Mouse (Mus musculus): Measurements from ENCODE around the gene Bnc1.

The Bnc1 gene

GRCm38 (mm10) chr7:81974616-81975015 lies 17.5 kb downstream of the Bnc1 start:
- no peak for DNase-seq (ENCODE audit: low read depth, low spot score)

GRCm38 (mm10) chr7:81973939-81974338 lies 18.2 kb downstream of the Bnc1 start:
- DNase-seq (ENCODE audit: low read depth, low spot score) = no peak

- DNase-seq (ENCODE audit: low read depth, low spot score) = no peak
These were observed 18.8 kb downstream of the Bnc1 start for GRCm38 (mm10) chr7:81973339-81973738.

DNA sequence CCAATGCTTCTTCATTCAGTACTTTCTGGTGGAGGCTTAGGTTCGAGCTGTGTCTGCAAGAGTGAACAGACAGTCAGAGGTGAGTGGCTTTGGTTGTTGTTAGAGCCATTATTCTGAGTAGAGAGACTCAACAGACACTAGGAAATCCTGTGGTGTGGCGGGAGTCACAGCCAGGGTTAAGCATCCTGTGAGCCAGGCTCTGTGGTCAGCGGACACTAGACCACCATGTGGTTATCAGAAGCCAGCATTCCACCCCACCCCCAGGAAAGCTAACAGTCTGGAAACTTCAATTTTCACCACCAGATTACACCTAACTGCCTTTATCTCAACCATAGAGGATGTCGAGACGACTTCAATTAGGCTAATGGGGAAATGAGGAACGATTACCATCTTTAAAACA lies 23.1 kb downstream of the Bnc1 start:
- no peak for DNase-seq (ENCODE audit: low read depth, low spot score)

DNA sequence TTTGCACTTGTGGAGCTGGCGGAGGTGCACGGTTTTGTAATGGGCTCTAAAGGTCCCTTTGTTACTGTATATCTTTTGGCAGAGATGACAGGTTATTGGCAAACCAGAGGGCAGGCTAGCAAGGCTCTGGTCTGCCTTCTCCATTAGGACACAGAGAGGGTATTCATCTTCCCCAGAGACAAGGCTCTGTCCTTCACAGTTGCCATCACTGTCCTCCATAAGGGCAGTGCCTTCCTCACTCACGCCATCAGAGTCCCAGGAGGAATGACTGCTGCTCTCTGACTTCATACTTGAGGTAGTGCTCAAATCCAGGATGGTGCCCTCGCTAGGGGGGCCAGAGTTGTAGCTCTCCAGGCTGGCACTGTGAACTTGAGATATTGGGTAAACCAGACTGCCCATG lies 23.6 kb downstream of the Bnc1 start:
- DNase-seq (ENCODE audit: low read depth, low spot score) = no peak

GRCm38 (mm10) chr7:81966195-81966594 lies 25.9 kb downstream of the Bnc1 start:
- DNase-seq (ENCODE audit: low read depth, low spot score) = no peak

- peak; percentile 36 for DNase-seq (ENCODE audit: low read depth, low spot score)
These were observed 32.4 kb downstream of the Bnc1 start for GRCm38 (mm10) chr7:81959704-81960103.

- peak; percentile 29 for DNase-seq (ENCODE audit: low read depth, low spot score)
These were observed 37.8 kb downstream of the Bnc1 start for GRCm38 (mm10) chr7:81954208-81954846.

DNA sequence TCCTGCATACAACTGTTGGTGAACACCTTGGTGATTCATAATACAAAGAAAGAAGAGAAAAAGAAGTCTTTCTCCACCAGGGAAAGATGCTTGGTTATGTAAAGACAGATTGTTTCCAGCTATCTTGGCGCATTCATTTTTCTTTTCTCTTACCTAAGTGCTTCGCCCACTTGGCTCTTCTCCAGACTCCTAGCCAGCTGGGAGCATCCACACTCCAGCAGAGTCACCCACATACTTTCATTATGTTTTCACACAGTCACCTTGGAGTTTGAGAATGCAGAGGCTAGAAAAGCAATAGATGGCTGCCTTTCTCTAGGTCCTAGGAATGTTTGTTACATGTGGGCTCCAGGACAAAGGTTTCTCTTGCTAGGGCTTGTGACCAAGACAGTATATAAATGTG lies 41.6 kb downstream of the Bnc1 start:
- peak; percentile 73 for DNase-seq (ENCODE audit: low read depth, low spot score)

DNA sequence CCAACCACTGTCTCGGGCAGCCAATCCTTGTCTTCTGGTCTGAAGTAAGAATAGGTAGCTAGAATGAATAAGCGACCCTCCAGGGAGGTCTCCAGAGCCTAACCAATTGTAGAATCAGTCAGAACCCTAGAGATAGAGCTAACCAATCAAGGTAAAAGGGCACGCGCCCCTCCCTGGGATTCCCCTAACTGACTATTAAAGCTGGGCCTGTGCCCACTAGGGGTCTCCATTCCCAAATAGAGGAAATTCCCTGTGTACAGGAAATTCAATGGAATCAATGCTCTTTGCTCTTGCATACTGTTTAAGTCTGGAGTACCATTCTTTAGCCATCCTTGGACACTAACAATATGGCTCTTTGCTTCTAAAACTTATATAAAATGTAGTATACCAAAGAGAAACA lies 46.7 kb downstream of the Bnc1 start:
- DNase-seq (ENCODE audit: low read depth, low spot score) = no peak

GRCm38 (mm10) chr7:81934806-81935205 lies 57.3 kb downstream of the Bnc1 start:
- DNase-seq (ENCODE audit: low read depth, low spot score) = no peak

DNA sequence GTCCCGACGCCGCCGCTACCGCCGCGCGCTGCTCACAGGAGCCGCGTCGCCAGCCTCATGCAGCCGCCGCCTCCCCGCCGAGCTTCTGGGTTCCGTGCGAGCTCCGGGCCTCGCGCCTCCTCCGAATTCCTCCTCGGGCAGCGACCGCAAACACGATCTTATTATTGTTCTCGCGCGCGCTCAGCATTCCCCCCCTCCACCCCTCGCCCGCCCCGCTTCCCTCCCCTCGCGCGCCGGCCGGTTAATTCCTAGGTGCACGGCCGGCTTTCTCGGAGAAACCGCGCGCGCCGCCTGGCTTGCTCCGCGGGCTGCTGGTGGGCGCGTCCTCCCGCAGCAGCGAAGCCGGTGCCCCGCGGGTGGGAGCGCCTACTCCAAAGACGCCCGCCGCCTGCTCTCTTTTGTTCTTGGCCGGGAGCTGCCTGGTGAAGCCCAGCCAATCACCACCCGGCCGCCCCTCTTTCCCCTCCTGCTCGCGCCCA lies 57.8 kb downstream of the Bnc1 start, which contains the start of gene Hdgfl3:
Gene Hdgfl3 (minus strand): TSS at position 207 of the 479 bp plus-strand sequence.
- peak; percentile 71 for DNase-seq (ENCODE audit: low read depth, low spot score)

GRCm38 (mm10) chr7:81933601-81934266 lies 58.4 kb downstream of the Bnc1 start:
- DNase-seq (ENCODE audit: low read depth, low spot score) = no peak

DNA sequence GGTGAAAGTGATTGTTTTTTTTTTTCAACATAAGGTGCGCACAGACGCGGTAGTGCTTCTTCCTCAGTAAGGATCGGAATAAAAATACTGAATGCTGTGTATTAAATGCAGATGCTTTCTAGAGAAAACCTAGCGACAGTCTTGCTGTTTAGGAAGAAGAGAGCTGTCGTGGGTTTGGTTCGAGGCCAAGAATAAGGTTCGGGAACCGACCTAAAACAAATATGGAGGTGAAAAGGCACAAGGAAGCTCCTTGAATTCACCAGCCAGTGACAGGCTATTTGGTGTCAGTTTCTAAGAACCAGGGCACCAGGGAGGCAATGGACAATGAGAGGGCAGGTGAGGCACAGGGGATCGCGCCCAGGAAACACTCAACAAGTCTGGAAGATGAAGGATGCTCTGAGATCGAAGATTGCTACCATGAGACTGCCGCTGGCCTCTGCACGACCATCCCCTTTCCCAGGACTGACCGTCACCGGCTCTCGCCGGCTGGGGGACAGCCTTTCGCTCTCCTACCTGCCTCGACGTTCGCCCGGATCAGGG lies 59.0 kb downstream of the Bnc1 start:
- no peak for DNase-seq (ENCODE audit: low read depth, low spot score)

DNA sequence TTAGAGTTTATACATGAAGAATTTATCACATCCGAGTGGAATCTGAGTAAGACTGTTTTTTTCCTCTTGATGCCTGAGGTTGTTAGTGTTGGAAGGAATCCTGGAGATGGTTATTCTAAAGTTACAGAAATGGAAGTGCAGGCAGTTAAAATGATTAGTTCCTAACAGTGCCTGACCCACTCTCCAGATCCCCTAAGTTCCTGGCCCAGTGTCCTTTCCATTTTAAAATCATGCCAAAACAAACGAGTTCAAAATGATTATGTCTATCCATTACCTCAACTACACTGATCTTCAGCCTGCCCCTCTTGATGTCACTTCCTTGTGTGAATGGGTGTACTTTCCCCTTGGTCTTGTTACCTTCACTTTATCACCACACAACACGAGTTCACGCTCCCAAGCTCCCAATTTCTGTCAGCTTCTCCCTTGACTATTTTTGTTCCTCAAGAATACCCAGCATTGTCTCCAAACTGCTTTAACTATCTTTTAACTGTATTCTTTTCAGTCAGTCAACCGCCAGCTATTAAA lies 59.5 kb downstream of the Bnc1 start:
- no peak for DNase-seq (ENCODE audit: low read depth, low spot score)

GRCm38 (mm10) chr7:81928998-81929397 lies 63.1 kb downstream of the Bnc1 start:
- no peak for DNase-seq (ENCODE audit: low read depth, low spot score)

- DNase-seq (ENCODE audit: low read depth, low spot score) = no peak
These were observed 70.6 kb downstream of the Bnc1 start for GRCm38 (mm10) chr7:81921379-81921952.

GRCm38 (mm10) chr7:81920314-81920713 lies 71.8 kb downstream of the Bnc1 start:
- DNase-seq (ENCODE audit: low read depth, low spot score) = no peak

GRCm38 (mm10) chr7:81918316-81918715 lies 73.8 kb downstream of the Bnc1 start:
- DNase-seq (ENCODE audit: low read depth, low spot score) = no peak

All from telencephalon, adult 2 months (tissue).